Mouse (Mus musculus) liver, embryonic 14.5 days (tissue): Measurements from ENCODE around the gene Ehmt1.

Source experiments
- CTCF ChIP-seq: IDR thresholded peaks from 2 replicates; pipeline ENCODE4 v1.5.1; 2016; ENCODE audit warnings: antibody characterized with exemption, low read depth, control low read depth
- EP300 ChIP-seq: IDR thresholded peaks from 2 replicates; pipeline ENCODE4 v1.6.1; 2016; ENCODE audit warnings: antibody characterized with exemption, low read depth

DNA sequence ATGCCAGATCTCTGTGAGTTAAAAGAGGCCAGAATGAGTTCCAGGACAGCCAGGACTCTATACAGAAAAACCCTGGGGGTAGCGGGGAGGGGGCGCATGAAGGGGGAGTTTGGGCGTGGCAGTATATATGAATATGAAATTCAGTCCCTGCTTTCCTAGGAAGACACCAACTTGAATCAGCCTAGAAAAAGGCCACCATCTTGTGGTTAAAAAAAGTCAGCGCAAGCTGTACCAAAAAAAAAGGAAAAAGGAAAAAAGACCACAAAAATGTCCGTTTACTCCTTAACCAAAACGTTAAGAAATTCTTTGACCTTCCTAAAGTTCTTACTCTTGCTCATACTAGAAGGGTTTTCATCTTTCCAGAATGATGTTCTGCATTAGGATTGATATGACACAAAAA is 16.4 kb downstream of the Ehmt1 start:
- no peak for TF ChIP-seq CTCF
- no peak for TF ChIP-seq EP300
